Mouse (Mus musculus) liver, embryonic 15.5 days (tissue): ENCODE data around the gene Hk1. TPM values are rescaled to one million over a fixed set of nuclear protein-coding genes. Genes with fewer than 3 reads are reported as not detected.
A peak's percentile ranks its signal among the peaks of the same experiment; 100 is the strongest.

Source experiments
- ATAC-seq: fragments of 200-750 bp; cut with Nextera tagmentation; 2 replicates; pipeline ENCODE4 v1.8.0; 2017; ENCODE audit warnings: moderate number of reproducible peaks, mild to moderate bottlenecking, moderate library complexity; ENCODE audit not compliant: insufficient read depth
- H3K27ac ChIP-seq: fragments of 300-500 bp; sonication (generic); replicated peaks from 2 replicates; pipeline ENCODE4 v1.5.1; 2015; ENCODE audit warnings: mild to moderate bottlenecking, inconsistent platforms
- H3K27me3 ChIP-seq: fragments of 300-500 bp; sonication (generic); 2 replicates; pipeline ENCODE4 v1.6.1; 2015; ENCODE audit warnings: mild to moderate bottlenecking, inconsistent platforms
- H3K36me3 ChIP-seq: fragments of 300-500 bp; sonication (generic); replicated peaks from 2 replicates; pipeline ENCODE4 v1.6.1; 2015; ENCODE audit warnings: moderate library complexity, mild to moderate bottlenecking, inconsistent platforms
- H3K4me1 ChIP-seq: fragments of 300-500 bp; sonication (generic); replicated peaks from 2 replicates; pipeline ENCODE4 v1.6.1; 2015; ENCODE audit warnings: inconsistent platforms
- H3K4me2 ChIP-seq: fragments of 300-500 bp; sonication (generic); 2 replicates; pipeline ENCODE4 v1.6.1; 2015; ENCODE audit warnings: moderate library complexity, mild to moderate bottlenecking, inconsistent platforms
- H3K4me3 ChIP-seq: fragments of 300-500 bp; sonication (generic); replicated peaks from 2 replicates; pipeline ENCODE4 v1.5.1; 2015; ENCODE audit warnings: mild to moderate bottlenecking, inconsistent platforms
- H3K9ac ChIP-seq: fragments of 300-500 bp; sonication (generic); 2 replicates; pipeline ENCODE4 v1.6.1; 2015; ENCODE audit warnings: moderate library complexity, mild to moderate bottlenecking, inconsistent platforms
- H3K9me3 ChIP-seq: fragments of 300-500 bp; sonication (generic); replicated peaks from 2 replicates; pipeline ENCODE4 v1.6.1; 2016; ENCODE audit warnings: inconsistent platforms
- WGBS: fragments of 180-500 bp; shearing (Covaris S2); methylation state at CpG from one replicate; pipeline ENCODE4 v1.1.7; 2015; ENCODE audit warnings: mixed read lengths; ENCODE audit not compliant: insufficient replicate concordance; 5-methylcytosine and 5-hydroxymethylcytosine counted together
- polyA plus RNA-seq: library from polyadenylated mRNA; unstranded; fragments of >200 nt; fragmentation: Nextera tagmentation; extraction: Ambion mirVana; gene quantifications from 2 replicates; pipeline ENCODE4 v1.2.1, GENCODE M21; 2015

Gene Hk1
- polyA plus RNA-seq, 1 experiment from 2014 or later: 85.1 TPM

DNA sequence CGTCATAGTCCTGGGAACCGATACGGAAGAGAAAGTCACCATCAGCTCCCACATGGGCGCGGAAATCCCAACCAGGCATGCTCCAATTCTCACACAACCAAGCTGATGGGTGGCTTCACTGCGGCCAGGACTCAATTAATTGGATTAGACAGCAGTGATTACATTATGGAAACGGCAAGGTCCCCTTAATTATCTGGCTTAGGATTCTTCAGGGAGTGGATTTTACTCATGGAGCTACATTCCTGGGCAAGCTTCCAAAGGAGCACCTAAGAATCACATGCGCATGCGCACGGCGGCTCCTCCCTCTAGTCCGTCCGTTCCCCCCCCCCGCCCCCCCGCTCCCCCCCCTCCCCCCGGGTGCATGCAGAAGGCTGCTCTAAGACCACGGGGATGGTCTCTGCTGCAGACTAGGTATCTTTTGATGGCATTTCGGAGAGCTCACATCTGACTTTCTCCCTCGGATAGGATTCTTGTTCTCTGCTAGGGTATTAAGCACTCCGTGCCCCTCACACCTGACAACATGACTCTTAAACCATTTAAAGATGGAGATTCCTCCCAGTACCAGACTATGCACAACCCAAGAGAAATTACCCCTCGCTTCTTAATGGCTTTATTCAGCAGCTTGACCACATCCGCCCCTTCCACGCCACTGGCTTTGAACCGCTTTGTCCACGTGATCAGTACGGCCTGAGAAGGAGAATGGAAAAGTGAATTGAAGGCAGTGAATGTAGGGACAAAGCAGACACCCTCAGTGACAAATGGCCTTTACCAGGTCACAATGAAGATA lies 83.4 kb downstream of the Hk1 start:
- H3K4me1 ChIP-seq: peaks cover 2% of the 10 kb centered on the region; the same call in 1 of the 2 replicates
- H3K27ac ChIP-seq: no peak overlapping the region
- WGBS: 87% methylated on average over 24 of the region's 26 CpGs
- ATAC-seq: no peak
- no peaks in the 10 kb centered on the region for H3K27me3 ChIP-seq
- no peak overlapping the region for H3K4me2 ChIP-seq
- H3K4me3 ChIP-seq: no peak overlapping the region
- H3K9me3 ChIP-seq: no peaks in the 10 kb centered on the region
- no peak overlapping the region for H3K9ac ChIP-seq
- H3K36me3 ChIP-seq: peaks cover 100% of the 10 kb centered on the region

DNA sequence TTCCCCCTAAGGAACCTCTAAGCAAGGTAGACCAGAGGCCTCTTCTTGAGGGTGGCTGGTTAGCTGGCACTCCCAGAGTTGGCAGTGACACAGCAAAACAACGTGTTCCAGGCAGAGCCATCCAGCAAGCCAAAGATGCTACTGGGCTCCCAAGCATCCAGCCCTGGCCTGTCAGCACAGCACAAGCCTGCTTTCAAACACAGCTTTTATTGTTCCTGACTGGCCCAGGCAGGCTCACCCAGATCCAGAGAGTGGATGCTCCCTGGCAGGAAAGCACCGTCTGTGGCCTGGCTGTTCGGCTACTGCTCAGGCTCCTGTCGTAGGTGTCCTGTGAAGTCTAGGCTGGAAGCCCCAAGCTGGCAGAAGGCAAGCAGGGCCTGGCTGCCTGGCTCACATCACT lies 85.6 kb downstream of the Hk1 start:
- peaks cover 100% of the 10 kb centered on the region for H3K36me3 ChIP-seq
- H3K9ac ChIP-seq: no peak overlapping the region
- 88% methylated on average over 4 of the region's 4 CpGs for WGBS
- H3K9me3 ChIP-seq: no peaks in the 10 kb centered on the region
- no peak overlapping the region for H3K27ac ChIP-seq
- no peak for ATAC-seq
- H3K4me1 ChIP-seq: no peaks in the 10 kb centered on the region
- H3K4me2 ChIP-seq: no peak overlapping the region
- no peak overlapping the region for H3K4me3 ChIP-seq
- no peaks in the 10 kb centered on the region for H3K27me3 ChIP-seq

DNA sequence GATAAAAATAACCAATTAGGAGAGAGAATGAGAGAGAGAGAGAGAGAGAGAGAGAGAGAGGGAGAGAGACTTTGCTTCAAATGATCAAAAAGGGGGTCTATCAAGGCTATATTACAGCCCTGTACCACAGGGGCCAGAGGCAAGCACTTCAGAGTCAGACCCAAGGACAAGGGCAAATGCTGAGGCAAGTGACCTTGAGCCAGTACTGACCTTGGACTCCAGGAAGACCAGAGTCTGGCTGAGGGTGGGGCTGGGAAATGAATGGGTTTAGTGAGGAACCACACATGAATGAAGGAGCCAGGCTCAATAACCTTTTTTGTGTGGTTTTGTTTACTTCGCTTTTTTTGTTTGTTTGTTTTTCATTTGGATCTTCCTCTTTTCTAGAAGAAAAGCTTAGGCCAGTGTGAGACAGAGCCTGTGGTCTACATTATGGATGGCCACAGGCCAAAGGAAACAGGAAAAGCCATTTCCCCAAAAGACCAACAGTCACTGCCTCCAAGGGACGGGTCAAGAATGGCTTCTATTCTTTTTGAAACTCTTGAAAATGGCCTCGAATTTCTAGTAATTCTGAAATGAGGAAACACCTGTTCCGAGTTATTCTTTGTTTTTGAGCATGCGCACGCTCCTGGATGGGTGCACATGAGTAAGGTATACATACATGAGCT lies 92.1 kb downstream of the Hk1 start:
- Histone ChIP-seq H3K4me2 (no peak overlapping the region), H3K9me3 (no peaks in the 10 kb centered on the region), H3K4me3 (no peak overlapping the region), H3K27me3 (no peaks in the 10 kb centered on the region), H3K36me3 (peaks cover 97% of the 10 kb centered on the region), H3K9ac (no peak overlapping the region), H3K27ac (no peak overlapping the region), H3K4me1 (no peaks in the 10 kb centered on the region)
- ATAC-seq: no peak
- WGBS: 68% methylated on average over 6 of the region's 6 CpGs

DNA sequence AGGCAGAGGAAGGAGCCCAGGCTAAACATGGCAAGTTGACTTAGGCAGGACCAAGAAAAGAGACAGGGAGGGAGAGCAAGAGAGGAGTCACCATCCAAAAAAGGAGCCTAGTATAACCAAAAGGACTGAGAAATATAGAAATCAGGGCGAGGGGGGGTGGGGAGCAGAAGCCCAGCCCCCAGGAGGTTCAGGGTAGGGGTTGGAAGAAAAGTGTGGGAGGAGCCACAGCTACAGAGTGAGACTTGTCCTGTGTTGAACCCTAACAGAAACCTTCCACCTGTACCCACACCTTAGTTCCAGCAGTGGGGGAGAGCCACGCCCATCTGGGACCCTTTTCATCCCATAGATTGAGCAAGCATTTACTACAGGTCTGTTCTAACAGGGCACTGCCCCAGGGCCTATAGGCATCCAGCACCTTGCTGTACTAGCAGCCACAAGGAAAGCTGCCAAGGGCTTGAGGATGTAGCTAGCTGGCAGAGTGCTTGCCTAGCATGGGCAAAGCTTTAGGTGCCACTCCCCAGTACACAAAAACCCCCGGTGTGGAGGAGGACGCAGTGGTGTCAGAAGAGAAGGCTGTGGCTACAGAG lies 96.4 kb downstream of the Hk1 start:
- H3K36me3 ChIP-seq: peaks cover 98% of the 10 kb centered on the region
- H3K27me3 ChIP-seq: no peaks in the 10 kb centered on the region
- no peak overlapping the region for H3K4me2 ChIP-seq
- no peaks in the 10 kb centered on the region for H3K4me1 ChIP-seq
- no peak overlapping the region for H3K9ac ChIP-seq
- no peaks in the 10 kb centered on the region for H3K9me3 ChIP-seq
- no peak overlapping the region for H3K4me3 ChIP-seq
- WGBS: 82% methylated on average over 4 of the region's 4 CpGs
- ATAC-seq: no peak
- H3K27ac ChIP-seq: no peak overlapping the region

DNA sequence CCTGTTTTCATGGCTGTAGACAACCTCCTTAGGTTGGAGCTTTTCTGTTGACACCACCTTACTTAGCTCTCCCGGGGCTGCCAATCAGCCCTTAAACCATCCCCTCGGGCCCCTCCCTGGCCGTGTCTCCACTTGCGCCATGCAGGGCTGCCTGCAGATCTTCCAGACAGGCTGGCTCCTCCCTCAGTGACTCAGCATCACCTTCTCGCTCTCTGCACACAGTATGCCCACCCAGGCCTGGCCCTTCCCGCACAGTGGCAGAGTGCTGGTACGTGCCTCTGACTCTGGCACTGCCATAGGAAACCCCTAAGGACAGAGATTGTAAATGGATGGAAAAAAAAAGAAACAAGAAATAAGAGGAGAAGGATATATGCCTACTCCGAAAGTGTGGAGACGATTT lies 96.9 kb downstream of the Hk1 start:
- ATAC-seq: 0 out of 2 replicates have a peak, but pooled peaks have one; percentile 15
- Histone ChIP-seq H3K9ac (no peak overlapping the region), H3K27me3 (no peaks in the 10 kb centered on the region), H3K4me3 (no peak overlapping the region), H3K27ac (no peak overlapping the region), H3K4me2 (no peak overlapping the region), H3K36me3 (peaks cover 98% of the 10 kb centered on the region), H3K9me3 (no peaks in the 10 kb centered on the region), H3K4me1 (no peaks in the 10 kb centered on the region)
- 63% methylated on average over 9 of the region's 9 CpGs for WGBS

DNA sequence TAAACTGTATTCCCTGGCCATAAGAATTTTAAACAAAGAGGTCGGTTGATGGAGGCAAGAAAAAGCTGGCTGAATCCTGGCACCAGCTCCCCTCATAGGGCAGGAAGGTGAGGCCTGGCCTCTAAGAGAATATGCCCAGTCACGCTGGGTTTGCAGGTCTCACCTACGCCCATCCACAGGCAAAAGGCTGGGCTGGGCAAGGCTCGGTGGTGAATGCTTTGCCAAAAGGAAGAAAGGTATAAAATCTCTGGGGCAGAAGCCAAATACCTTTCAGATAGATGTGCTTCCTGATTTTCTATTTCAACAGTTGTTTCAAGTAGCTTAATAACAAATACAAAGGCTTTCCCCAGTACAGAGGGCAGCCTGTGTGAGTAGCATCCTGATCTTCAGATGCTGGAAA lies 100.0 kb downstream of the Hk1 start:
- no peak overlapping the region for H3K27ac ChIP-seq
- no peak for ATAC-seq
- H3K9ac ChIP-seq: no peak overlapping the region
- H3K27me3 ChIP-seq: no peaks in the 10 kb centered on the region
- no peak overlapping the region for H3K4me2 ChIP-seq
- no peaks in the 10 kb centered on the region for H3K4me1 ChIP-seq
- H3K36me3 ChIP-seq: peaks cover 96% of the 10 kb centered on the region
- no peaks in the 10 kb centered on the region for H3K9me3 ChIP-seq
- WGBS: 81% methylated on average over 4 of the region's 4 CpGs
- no peak overlapping the region for H3K4me3 ChIP-seq

DNA sequence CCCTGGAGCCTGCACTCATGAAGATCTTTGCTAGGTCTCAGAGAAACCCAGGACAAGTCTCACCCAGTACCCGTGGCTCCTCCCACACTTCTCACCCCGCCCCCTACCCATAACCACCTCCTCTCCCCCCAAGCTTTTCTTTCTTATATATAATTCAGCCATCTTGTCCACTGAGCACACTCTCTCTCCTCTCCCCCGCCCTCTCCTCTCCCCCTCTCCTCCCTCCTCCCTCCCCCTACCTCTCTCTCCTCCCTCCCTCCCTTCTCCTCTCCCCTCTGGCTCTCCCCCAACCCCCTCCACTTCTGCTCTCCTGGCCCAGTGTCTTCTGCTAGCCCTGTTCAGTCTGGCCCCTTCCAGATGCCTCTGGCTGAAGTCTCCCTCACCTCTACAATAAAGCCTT lies 100.6 kb downstream of the Hk1 start:
- H3K36me3 ChIP-seq: peaks cover 96% of the 10 kb centered on the region
- H3K4me3 ChIP-seq: no peak overlapping the region
- no peak overlapping the region for H3K4me2 ChIP-seq
- no peak overlapping the region for H3K9ac ChIP-seq
- WGBS: 76% methylated on average over 3 of the region's 3 CpGs
- no peak overlapping the region for H3K27ac ChIP-seq
- H3K27me3 ChIP-seq: no peaks in the 10 kb centered on the region
- no peaks in the 10 kb centered on the region for H3K4me1 ChIP-seq
- H3K9me3 ChIP-seq: no peaks in the 10 kb centered on the region
- ATAC-seq: no peak

DNA sequence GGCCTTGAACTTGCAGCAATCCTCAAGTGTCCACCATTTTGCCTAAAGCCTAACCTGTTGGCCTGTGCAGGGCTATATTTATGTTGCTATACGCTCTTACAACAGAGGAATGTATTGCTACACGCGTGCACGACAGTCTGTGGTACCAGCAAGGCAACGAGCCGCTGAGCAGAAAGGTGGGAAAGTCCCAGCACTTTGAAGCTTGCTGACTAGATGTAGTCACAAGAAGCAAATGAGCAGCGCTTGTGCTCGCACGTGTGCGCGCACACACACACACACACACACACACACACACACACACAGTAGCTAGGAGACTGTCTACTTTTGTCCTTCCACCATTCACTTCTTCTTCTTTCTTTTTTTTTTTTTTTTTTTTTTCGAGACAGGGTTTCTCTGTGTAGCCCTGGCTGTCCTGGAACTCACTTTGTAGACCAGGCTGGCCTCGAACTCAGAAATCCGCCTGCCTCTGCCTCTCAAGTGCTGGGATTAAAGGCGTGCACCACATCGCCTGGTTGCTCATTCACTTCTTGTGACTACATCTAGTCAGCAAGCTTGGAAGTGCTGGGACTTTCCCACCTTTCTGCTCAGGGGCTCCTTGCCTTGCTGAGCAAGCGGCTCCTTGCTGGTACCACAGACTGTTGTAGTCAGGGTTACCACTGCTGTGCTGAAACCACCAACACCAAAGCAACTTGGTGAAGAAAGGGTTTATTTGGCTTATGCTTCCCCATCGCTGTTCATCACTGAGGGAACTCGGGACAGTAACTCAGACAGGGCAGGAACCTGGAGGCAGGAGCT lies 102.0 kb downstream of the Hk1 start:
- Histone ChIP-seq H3K9me3 (no peaks in the 10 kb centered on the region), H3K4me2 (no peak overlapping the region), H3K9ac (no peak overlapping the region), H3K27me3 (no peaks in the 10 kb centered on the region), H3K4me3 (no peak overlapping the region), H3K36me3 (peaks cover 96% of the 10 kb centered on the region), H3K27ac (no peak overlapping the region), H3K4me1 (no peaks in the 10 kb centered on the region)
- ATAC-seq: no peak
- 90% methylated on average over 18 of the region's 19 CpGs for WGBS

DNA sequence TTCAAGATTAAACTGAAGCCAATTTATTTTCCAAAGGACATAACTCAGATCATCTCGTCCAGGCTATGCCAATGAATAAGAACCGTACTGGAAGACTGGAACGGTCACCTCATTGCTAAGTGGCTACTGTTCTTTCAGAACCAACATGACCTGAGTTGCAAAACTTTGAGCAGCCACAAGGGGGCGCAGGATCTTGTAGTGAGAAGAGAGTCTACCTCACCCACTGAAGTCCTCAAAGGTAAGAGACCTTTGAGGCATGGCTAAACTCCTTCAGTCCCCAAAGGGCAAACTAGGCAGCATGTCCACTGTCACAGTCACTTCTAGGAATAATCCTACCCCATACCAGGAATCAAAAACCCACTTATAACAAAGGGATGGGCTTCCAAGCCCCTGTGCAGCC lies 104.5 kb downstream of the Hk1 start:
- Histone ChIP-seq H3K9me3 (no peaks in the 10 kb centered on the region), H3K4me2 (no peak overlapping the region), H3K36me3 (peaks cover 96% of the 10 kb centered on the region), H3K4me1 (no peaks in the 10 kb centered on the region), H3K9ac (no peak overlapping the region), H3K27me3 (no peaks in the 10 kb centered on the region), H3K27ac (no peak overlapping the region), H3K4me3 (no peak overlapping the region)
- ATAC-seq: no peak
- WGBS: 34% methylated on average over 4 of the region's 4 CpGs

DNA sequence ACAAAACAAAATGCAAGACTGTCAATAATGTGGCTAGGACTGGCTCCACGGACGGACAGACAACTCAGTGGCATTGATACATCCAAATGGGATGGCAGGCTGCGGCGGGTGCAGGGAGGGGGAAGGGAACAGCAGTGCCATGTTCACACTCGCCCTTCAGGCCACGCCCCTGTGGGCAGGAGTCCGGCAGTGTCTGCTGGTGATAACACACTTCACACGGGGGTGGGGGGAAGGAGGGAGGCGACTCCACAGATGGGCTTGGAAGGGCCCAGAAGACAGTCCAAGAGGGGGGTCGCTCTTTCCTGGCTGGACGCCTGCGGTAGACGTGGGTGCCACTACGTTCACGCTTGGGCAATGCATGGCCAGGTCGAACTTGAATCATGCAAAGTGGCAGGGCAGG lies 110.4 kb downstream of the Hk1 start:
- ATAC-seq: no peak
- peaks cover 65% of the 10 kb centered on the region for H3K36me3 ChIP-seq

DNA sequence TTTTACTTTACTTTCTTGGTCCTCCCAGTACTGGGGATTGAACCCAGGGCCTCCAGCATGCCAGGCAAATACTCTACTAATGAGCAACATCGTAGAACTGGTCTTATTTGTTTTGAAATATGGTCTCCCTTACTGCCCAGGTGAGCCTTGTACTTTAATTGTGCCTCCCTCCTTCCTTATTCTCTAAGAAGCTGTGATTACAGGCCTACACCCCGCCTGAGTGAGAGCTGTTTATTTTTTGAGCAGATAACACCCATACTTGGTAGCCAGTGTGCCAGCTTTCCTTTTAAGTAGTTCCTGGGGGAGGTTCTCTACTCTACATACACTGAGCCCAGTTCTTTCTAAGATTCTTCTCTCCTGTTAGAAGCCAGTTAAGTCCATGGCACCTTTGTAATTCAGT lies 115.4 kb downstream of the Hk1 start:
- Histone ChIP-seq H3K27ac (no peak overlapping the region), H3K9ac (no peak overlapping the region), H3K27me3 (peaks cover 3% of the 10 kb centered on the region; the same call in 1 of the 2 replicates), H3K36me3 (peaks cover 16% of the 10 kb centered on the region), H3K9me3 (no peaks in the 10 kb centered on the region), H3K4me1 (peaks cover 11% of the 10 kb centered on the region), H3K4me2 (no peak overlapping the region), H3K4me3 (no peak overlapping the region)
- 23% methylated on average over 2 of the region's 2 CpGs for WGBS
- no peak for ATAC-seq

More for the DNA sequence above, 110.4 kb downstream of the Hk1 start:
- H3K4me3 ChIP-seq: no peak overlapping the region
- no peaks in the 10 kb centered on the region for H3K9me3 ChIP-seq
- H3K4me2 ChIP-seq: no peak overlapping the region
- no peaks in the 10 kb centered on the region for H3K27me3 ChIP-seq
- WGBS: 63% methylated on average over 16 of the region's 16 CpGs
- H3K27ac ChIP-seq: no peak overlapping the region
- H3K9ac ChIP-seq: no peak overlapping the region
- H3K4me1 ChIP-seq: no peaks in the 10 kb centered on the region; the same call in 1 of the 2 replicates
